Mouse (Mus musculus) c-Kit-positive CD71-positive TER-119-negative erythroid progenitor cells, embryonic 14.5 days (primary cell): ENCODE results near the gene Platr17.
A peak's percentile ranks its signal among the peaks of the same experiment; 100 is the strongest.
"Not testable (repeated sequence)": the region's sequence is repeated elsewhere in the genome, so short reads cannot be mapped to it uniquely, and the experiment has no call there.

Source experiments
- DNase-seq: peaks from one replicate; pipeline ENCODE4 v3.0.0-alpha.2; 2013; ENCODE audit warnings: low read depth

The Platr17 gene

GRCm38 (mm10) chr17:33904835-33905234 lies at the start of gene Platr17:
Gene Platr17 (plus strand): TSS chr17:33905135.
- DNase-seq: not testable (repeated sequence)

- no peak for DNase-seq
These were observed 47.1 kb upstream of the Platr17 start for GRCm38 (mm10) chr17:33857816-33858215.

GRCm38 (mm10) chr17:33865330-33866030 lies 39.5 kb upstream of the Platr17 start:
- DNase-seq: peak; percentile 90

- DNase-seq: not testable (repeated sequence)
These were observed 31.4 kb upstream of the Platr17 start, which contains the start of gene Gm7029 for GRCm38 (mm10) chr17:33873537-33873936. Gene Gm7029 (plus strand): TSS chr17:33873837.

- no peak for DNase-seq
These were observed 30.5 kb upstream of the Platr17 start for GRCm38 (mm10) chr17:33874411-33874810.

- not testable (repeated sequence) for DNase-seq
These were observed 29.1 kb upstream of the Platr17 start for GRCm38 (mm10) chr17:33875797-33876196.

GRCm38 (mm10) chr17:33884320-33884719 lies 20.6 kb upstream of the Platr17 start:
- not testable (repeated sequence) for DNase-seq

- not testable (repeated sequence) for DNase-seq
These were observed 17.1 kb upstream of the Platr17 start for GRCm38 (mm10) chr17:33887802-33888201.

GRCm38 (mm10) chr17:33888230-33888629 lies 16.7 kb upstream of the Platr17 start:
- not testable (repeated sequence) for DNase-seq

GRCm38 (mm10) chr17:33889941-33890532 lies 14.9 kb upstream of the Platr17 start:
- DNase-seq: not testable (repeated sequence)

- DNase-seq: peak; percentile 99
These were observed 14.3 kb upstream of the Platr17 start, which contains the start of gene Kifc1 for GRCm38 (mm10) chr17:33890533-33891059. Gene Kifc1 (minus strand): TSS chr17:33890661.

- no peak for DNase-seq
These were observed 13.6 kb upstream of the Platr17 start for GRCm38 (mm10) chr17:33891357-33891756.

- not testable (repeated sequence) for DNase-seq
These were observed 13.0 kb upstream of the Platr17 start for GRCm38 (mm10) chr17:33891892-33892291.

- no peak for DNase-seq
These were observed 12.5 kb upstream of the Platr17 start for GRCm38 (mm10) chr17:33892429-33892828.

GRCm38 (mm10) chr17:33893011-33893410 lies 11.9 kb upstream of the Platr17 start:
- not testable (repeated sequence) for DNase-seq

- DNase-seq: peak; percentile 85
These were observed 7.7 kb upstream of the Platr17 start for GRCm38 (mm10) chr17:33897114-33897794.

GRCm38 (mm10) chr17:33898193-33898592 lies 6.7 kb upstream of the Platr17 start:
- DNase-seq: not testable (repeated sequence)

GRCm38 (mm10) chr17:33899642-33900041 lies 5.3 kb upstream of the Platr17 start:
- DNase-seq: no peak

GRCm38 (mm10) chr17:33900281-33900988 lies 4.5 kb upstream of the Platr17 start:
- no peak for DNase-seq

- no peak for DNase-seq
These were observed 4.0 kb upstream of the Platr17 start for GRCm38 (mm10) chr17:33900989-33901314.

GRCm38 (mm10) chr17:33901653-33902052 lies 3.3 kb upstream of the Platr17 start:
- no peak for DNase-seq

- no peak for DNase-seq
These were observed 2.9 kb upstream of the Platr17 start for GRCm38 (mm10) chr17:33902079-33902478.
